Mouse (Mus musculus) lung, postnatal 10 days (tissue): ENCODE measurements around the gene Parp16.
"Not testable (repeated sequence)": the region's sequence is repeated elsewhere in the genome, so short reads cannot be mapped to it uniquely, and the experiment has no call there.

Experiments
- DNase-seq: peaks from one replicate; pipeline ENCODE4 v3.0.0; 2021

Parp16 gene

GRCm38 (mm10) chr9:65179817-65180624, 15.1 kb upstream of the Parp16 start:
- DNase-seq: no peak

GRCm38 (mm10) chr9:65188599-65188998, 6.6 kb upstream of the Parp16 start:
- peak; percentile 91 for DNase-seq

- DNase-seq: no peak
Measured at GRCm38 (mm10) chr9:65190306-65190705, 4.8 kb upstream of the Parp16 start.

- no peak for DNase-seq
Measured at GRCm38 (mm10) chr9:65191389-65191754, 3.8 kb upstream of the Parp16 start.

GRCm38 (mm10) chr9:65191755-65192469, 3.2 kb upstream of the Parp16 start:
- DNase-seq: no peak

GRCm38 (mm10) chr9:65193214-65193613, 1.9 kb upstream of the Parp16 start:
- DNase-seq: peak; percentile 51

- DNase-seq: peak; percentile 70
Measured at GRCm38 (mm10) chr9:65195621-65195981, 448 bp downstream of the Parp16 start.

GRCm38 (mm10) chr9:65195982-65196737, 1.0 kb downstream of the Parp16 start:
- DNase-seq: no peak

GRCm38 (mm10) chr9:65196738-65197569, 1.8 kb downstream of the Parp16 start:
- peak; percentile 95 for DNase-seq

GRCm38 (mm10) chr9:65197826-65198225, 2.7 kb downstream of the Parp16 start:
- DNase-seq: no peak

- DNase-seq: no peak
Measured at GRCm38 (mm10) chr9:65199723-65200122, 4.6 kb downstream of the Parp16 start.

- DNase-seq: no peak
Measured at GRCm38 (mm10) chr9:65200606-65201005, 5.5 kb downstream of the Parp16 start.

GRCm38 (mm10) chr9:65201021-65201380, 5.8 kb downstream of the Parp16 start:
- DNase-seq: no peak

- DNase-seq: peak; percentile 91
Measured at GRCm38 (mm10) chr9:65201381-65202164, 6.4 kb downstream of the Parp16 start.

GRCm38 (mm10) chr9:65202165-65202754, 7.1 kb downstream of the Parp16 start:
- no peak for DNase-seq

GRCm38 (mm10) chr9:65205049-65205815, 10.1 kb downstream of the Parp16 start:
- no peak for DNase-seq

- not testable (repeated sequence) for DNase-seq
Measured at GRCm38 (mm10) chr9:65207041-65207815, 12.1 kb downstream of the Parp16 start.

GRCm38 (mm10) chr9:65208293-65209179, 13.4 kb downstream of the Parp16 start:
- no peak for DNase-seq

- DNase-seq: no peak
Measured at GRCm38 (mm10) chr9:65211598-65211997, 16.4 kb downstream of the Parp16 start.
